Mouse (Mus musculus) embryonic facial prominence, embryonic 12.5 days (tissue): ENCODE data around the gene Gigyf2. TPM values are rescaled to one million over a fixed set of nuclear protein-coding genes. Genes with fewer than 3 reads are reported as not detected.

Experiments
- polyA plus RNA-seq: library from polyadenylated mRNA; unstranded; fragments of >200 nt; fragmentation: Nextera tagmentation; extraction: Ambion mirVana; gene quantifications from 2 replicates; pipeline ENCODE4 v1.2.1, GENCODE M21; 2016

Gigyf2 gene
- polyA plus RNA-seq, 1 experiment from 2014 or later, result 60.5 TPM

Other genes starting within 250 kb of the Gigyf2 start
- gene Alppl2, start 237.1 kb upstream of the Gigyf2 start, polyA plus RNA-seq, result not detected in 2 replicates
- gene Alpi, start 225.4 kb upstream of the Gigyf2 start, polyA plus RNA-seq, result not detected in 2 replicates
- gene Akp3, start 202.0 kb upstream of the Gigyf2 start, polyA plus RNA-seq, result not detected in 2 replicates
- gene Ecel1, start 170.5 kb upstream of the Gigyf2 start, polyA plus RNA-seq, result 1.9 and 2.3 TPM in 2 replicates
- gene Prss56, start 143.7 kb upstream of the Gigyf2 start, polyA plus RNA-seq, result 1.1 and 2.6 TPM in 2 replicates
- 1.2 and 1.6 TPM in 2 replicates for gene Chrnd, start 136.4 kb upstream of the Gigyf2 start, polyA plus RNA-seq
- 6.0 and 9.8 TPM in 2 replicates for gene Chrng, start 122.3 kb upstream of the Gigyf2 start, polyA plus RNA-seq
- gene Eif4e2, start 113.1 kb upstream of the Gigyf2 start, polyA plus RNA-seq, result 179 and 182 TPM in 2 replicates
- 0.98 and 1.5 TPM in 2 replicates for gene Efhd1, start 62.6 kb upstream of the Gigyf2 start, polyA plus RNA-seq
- 0.81 and 1.3 TPM in 2 replicates for gene Kcnj13, start 67.7 kb downstream of the Gigyf2 start, polyA plus RNA-seq
- gene Snorc, start 143.3 kb downstream of the Gigyf2 start, polyA plus RNA-seq, result 0.78 and 1.1 TPM in 2 replicates
- gene Neu2, start 182.9 kb downstream of the Gigyf2 start, polyA plus RNA-seq, result not detected in 2 replicates
- gene Ngef, start 246.9 kb downstream of the Gigyf2 start, polyA plus RNA-seq, result 1.8 and 1.9 TPM in 2 replicates